Mouse (Mus musculus): Measurements from ENCODE around the gene Slamf6.

Slamf6 gene

DNA sequence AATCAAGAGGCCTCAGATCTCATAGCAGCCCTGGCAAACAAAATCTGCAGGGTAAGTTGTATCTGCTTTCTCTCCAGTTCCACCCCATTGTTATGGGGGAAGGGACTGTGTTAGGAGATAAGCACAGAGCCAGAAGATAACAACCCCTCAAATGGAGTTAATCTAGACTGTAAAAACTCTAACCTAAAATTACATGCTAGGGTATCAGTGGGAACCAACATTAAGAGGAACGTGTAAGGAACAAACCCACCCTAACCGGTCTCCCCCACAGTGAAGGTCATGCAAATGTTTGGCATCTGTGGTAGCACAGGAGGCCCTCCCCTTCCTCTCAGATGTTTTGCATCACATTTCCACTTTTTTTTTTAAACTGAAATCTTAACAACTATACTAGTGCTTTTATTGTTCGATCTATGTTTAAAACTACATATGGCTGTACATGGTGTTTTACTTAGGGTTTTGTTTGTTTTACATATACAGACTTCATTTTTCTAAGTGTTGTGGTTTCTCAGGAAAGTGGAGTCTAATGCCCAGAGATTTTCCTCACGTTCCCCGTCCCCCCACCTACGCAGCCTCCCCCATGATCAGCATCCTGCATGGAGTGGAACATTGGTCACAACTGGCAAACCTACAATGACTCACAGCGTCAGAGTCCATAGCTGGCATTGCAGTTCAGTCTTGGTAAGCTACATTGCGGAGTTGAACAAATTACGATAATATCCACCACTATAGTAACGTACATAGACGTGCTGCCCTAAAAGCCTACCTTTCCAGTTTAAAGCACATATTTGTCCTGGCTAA is 77.8 kb downstream of the Slamf6 start:
- DNase-seq (ENCODE audit: low spot score in 2 of 2), result no peak

DNA sequence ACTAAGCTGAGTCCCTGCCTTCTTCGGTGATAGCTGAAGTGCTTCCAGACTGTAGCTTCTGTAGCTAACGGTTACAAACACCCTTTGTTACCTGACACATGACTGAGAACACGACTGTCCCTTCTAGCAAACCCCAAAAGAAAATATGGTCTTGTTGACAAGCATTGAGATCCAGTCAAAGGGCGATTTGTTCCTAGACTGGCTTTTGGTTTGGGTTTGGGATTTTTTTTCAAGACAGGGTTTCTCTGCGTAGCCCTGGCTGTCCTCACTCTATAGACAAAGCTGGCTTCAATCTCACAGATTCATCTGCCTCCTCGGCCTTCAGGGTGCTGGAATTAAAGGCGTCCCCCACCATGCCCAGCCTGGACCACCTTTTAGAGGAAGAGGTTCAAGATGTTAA is 79.4 kb downstream of the Slamf6 start:
- no peak for DNase-seq (ENCODE audit: low spot score in 2 of 2)

DNA sequence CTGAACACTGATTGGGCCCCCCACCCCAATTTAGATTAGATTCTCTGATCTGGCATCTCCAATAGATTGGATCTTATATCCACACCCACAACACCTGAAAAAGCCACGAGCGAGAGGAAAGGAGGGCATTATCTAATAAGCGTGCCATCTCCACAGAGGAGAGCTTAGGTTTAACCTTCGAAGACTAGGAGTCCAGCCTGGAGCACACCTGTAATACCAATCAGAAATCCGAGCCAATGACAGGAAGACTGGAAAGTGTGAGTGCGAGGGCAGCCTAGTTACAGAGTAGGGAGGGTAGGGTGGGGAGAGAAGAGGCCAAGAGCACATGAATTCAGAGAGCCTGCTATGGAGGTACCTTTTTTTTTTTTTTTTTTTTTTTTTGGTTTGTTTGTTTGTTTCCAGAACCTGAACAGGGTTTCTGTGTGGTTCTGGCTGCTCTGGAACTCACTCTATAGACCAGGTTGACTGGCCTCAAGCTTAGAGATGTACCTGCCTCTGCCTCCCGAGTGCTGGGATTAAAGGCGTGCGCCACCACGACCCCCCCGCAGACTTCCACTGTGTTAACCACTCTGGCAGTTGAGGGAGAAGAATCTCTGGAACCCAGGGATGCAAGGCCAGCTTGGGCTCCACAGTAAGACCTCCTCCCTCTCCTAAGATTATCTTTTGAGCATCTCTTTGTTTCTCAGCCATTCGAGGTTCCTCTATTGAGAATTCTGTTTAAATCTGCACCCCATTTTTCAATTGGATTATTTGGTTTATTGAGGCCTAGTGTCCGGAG is 81.7 kb downstream of the Slamf6 start:
- no peak for DNase-seq (ENCODE audit: low spot score in 2 of 2)

DNA sequence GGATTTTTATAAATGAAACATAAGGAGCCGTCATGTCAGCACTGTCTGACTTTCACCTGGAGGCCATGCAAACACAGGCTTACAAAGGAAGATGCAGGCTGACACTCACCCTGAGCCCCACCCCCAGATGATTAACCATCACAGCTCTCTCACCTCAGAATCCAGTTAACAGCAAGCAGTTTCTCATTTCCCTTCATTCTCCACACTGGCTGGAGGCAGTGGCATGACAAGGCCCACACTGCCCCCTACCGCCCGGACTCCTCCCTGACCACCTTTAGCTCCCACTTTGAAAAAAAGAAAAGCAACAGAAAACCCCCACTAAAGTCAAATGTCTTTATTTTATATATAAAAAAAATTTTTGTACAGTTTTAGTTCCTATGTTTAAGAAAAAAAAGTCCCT is 83.3 kb downstream of the Slamf6 start:
- peak in 1 of 2 experiments; percentile 61 for DNase-seq (ENCODE audit: low spot score in 2 of 2)

DNA sequence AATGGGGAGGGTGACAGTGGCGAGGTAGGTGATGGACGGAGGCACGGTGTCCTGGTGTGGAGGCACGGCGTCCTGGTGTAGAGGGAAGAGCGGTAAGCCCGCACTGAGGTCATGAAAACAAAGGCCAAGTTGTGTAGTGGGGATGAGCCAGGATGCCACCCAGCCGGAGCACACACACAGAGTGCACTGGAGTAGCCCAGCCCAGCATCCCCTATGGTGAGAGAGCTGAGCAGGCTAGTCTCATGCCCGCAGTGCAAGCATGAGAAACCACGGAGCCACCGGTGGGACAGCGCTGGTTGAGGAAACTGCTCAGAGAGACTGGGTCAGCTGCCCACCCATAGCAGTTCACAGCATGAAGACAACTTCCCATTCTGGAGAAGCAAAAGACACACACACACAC is 84.3 kb downstream of the Slamf6 start:
- no peak for DNase-seq (ENCODE audit: low spot score in 2 of 2)

Data from frontal cortex, postnatal 14 days (tissue).